Mouse (Mus musculus) spleen, adult 2 months (tissue): ENCODE measurements at regions not wholly inside any gene's neighbourhood (a gene's known extent, or its start where the extent isn't known, plus 50 kb on each side); places are given as distances from the start of the nearest gene placed in this dataset.

Experiments used
- DNase-seq, 2 experiments: peaks; one replicate each; pipeline versions ENCODE4 v3.0.0 to v3.0.0-alpha.2; 2012 to 2021; ENCODE audit warnings: low spot score in 2 of 2, low read depth in 1 of 2
- H3K27ac ChIP-seq: fragments of 200-500 bp; 2 replicates; pipeline ENCODE4 v1.5.1; 2012; ENCODE audit warnings: low read length, inconsistent platforms; ENCODE audit not compliant: insufficient read depth
- H3K27me3 ChIP-seq: fragments of 200-500 bp; 2 replicates; pipeline ENCODE4 v1.6.1; 2012; ENCODE audit warnings: mild to moderate bottlenecking, moderate library complexity, low read length, inconsistent platforms; ENCODE audit not compliant: control insufficient read depth, insufficient read depth
- H3K36me3 ChIP-seq: fragments of 200-500 bp; 2 replicates; pipeline ENCODE4 v1.6.1; 2012; ENCODE audit warnings: mild to moderate bottlenecking, low read length, inconsistent platforms; ENCODE audit not compliant: control insufficient read depth, insufficient read depth
- H3K4me1 ChIP-seq: fragments of 200-500 bp; 2 replicates; pipeline ENCODE4 v1.6.1; 2011; ENCODE audit warnings: inconsistent platforms; ENCODE audit not compliant: control insufficient read depth, insufficient read depth, insufficient read length
- H3K4me3 ChIP-seq: fragments of 200-500 bp; 2 replicates; pipeline ENCODE4 v1.5.1; 2011; ENCODE audit warnings: mild to moderate bottlenecking, inconsistent platforms; ENCODE audit not compliant: insufficient read depth, insufficient read length; ENCODE audit errors: extremely low read depth
- CTCF ChIP-seq: fragments of 200-500 bp; IDR thresholded peaks from 2 replicates; pipeline ENCODE4 v1.5.1; 2011; ENCODE audit warnings: mild to moderate bottlenecking, inconsistent platforms; ENCODE audit not compliant: insufficient read depth, insufficient read length, insufficient replicate concordance; ENCODE audit errors: extremely low read depth
- POLR2A ChIP-seq: fragments of 200-500 bp; IDR thresholded peaks from 2 replicates; pipeline ENCODE4 v1.6.1; 2011; ENCODE audit warnings: low read depth, low read length, inconsistent platforms
- WGBS: fragments of 180-500 bp; shearing (Covaris S2); methylation state at CpG from one replicate; pipeline ENCODE4 v1.1.7; 2018; 5-methylcytosine and 5-hydroxymethylcytosine counted together

- WGBS = 89% methylated on average over 4 of the region's 4 CpGs
Observed at GRCm38 (mm10) chr13:16342171-16342570, 330.5 kb downstream of the Inhba start.

GRCm38 (mm10) chr13:16343280-16343945 lies 331.8 kb downstream of the Inhba start:
- H3K4me3 ChIP-seq = no peak overlapping the region
- no peaks in the 10 kb centered on the region for H3K27me3 ChIP-seq
- no peak overlapping the region for H3K27ac ChIP-seq
- no peak for DNase-seq
- TF ChIP-seq CTCF = no peak
- no peak for TF ChIP-seq POLR2A
- no peaks in the 10 kb centered on the region for H3K36me3 ChIP-seq
- no peaks in the 10 kb centered on the region for H3K4me1 ChIP-seq
- WGBS = 78% methylated on average over 4 of the region's 4 CpGs

More at GRCm38 (mm10) chr13:16342171-16342570, 330.5 kb downstream of the Inhba start:
- Histone ChIP-seq H3K4me1 (no peaks in the 10 kb centered on the region), H3K27me3 (no peaks in the 10 kb centered on the region), H3K27ac (no peak overlapping the region), H3K36me3 (no peaks in the 10 kb centered on the region), H3K4me3 (no peak overlapping the region)
- no peak for TF ChIP-seq CTCF
- no peak for TF ChIP-seq POLR2A
- no peak for DNase-seq

- Histone ChIP-seq H3K36me3 (no peaks in the 10 kb centered on the region), H3K27me3 (no peaks in the 10 kb centered on the region), H3K27ac (no peak overlapping the region), H3K4me3 (no peak overlapping the region), H3K4me1 (no peaks in the 10 kb centered on the region)
- TF ChIP-seq POLR2A (no peak), CTCF (no peak)
- no peak for DNase-seq
- 30% methylated on average over 1 of the region's 1 CpGs for WGBS
Observed at GRCm38 (mm10) chr13:16349353-16349752, 337.7 kb downstream of the Inhba start.

GRCm38 (mm10) chr13:16350061-16350460 lies 338.4 kb downstream of the Inhba start:
- Histone ChIP-seq H3K4me3 (no peak overlapping the region), H3K36me3 (no peaks in the 10 kb centered on the region), H3K27me3 (no peaks in the 10 kb centered on the region), H3K27ac (no peak overlapping the region), H3K4me1 (no peaks in the 10 kb centered on the region)
- no peak for DNase-seq
- 89% methylated on average over 3 of the region's 3 CpGs for WGBS
- TF ChIP-seq CTCF (no peak), POLR2A (no peak)

GRCm38 (mm10) chr13:16355316-16355715 lies 343.7 kb downstream of the Inhba start:
- no peaks in the 10 kb centered on the region for H3K27me3 ChIP-seq
- H3K4me1 ChIP-seq = no peaks in the 10 kb centered on the region
- H3K4me3 ChIP-seq = no peak overlapping the region
- no peak overlapping the region for H3K27ac ChIP-seq
- no peak for DNase-seq
- TF ChIP-seq POLR2A (no peak), CTCF (no peak)
- H3K36me3 ChIP-seq = no peaks in the 10 kb centered on the region
- WGBS = 100% methylated on average over 1 of the region's 1 CpGs

- no peak for DNase-seq
- WGBS = 83% methylated on average over 5 of the region's 5 CpGs
- Histone ChIP-seq H3K27ac (no peak overlapping the region), H3K4me3 (no peak overlapping the region), H3K27me3 (no peaks in the 10 kb centered on the region), H3K36me3 (no peaks in the 10 kb centered on the region), H3K4me1 (no peaks in the 10 kb centered on the region)
- TF ChIP-seq CTCF = no peak
- TF ChIP-seq POLR2A = no peak
Observed at GRCm38 (mm10) chr13:16379492-16379891, 367.8 kb downstream of the Inhba start.

GRCm38 (mm10) chr13:16379949-16380348 lies 368.3 kb downstream of the Inhba start:
- 88% methylated on average over 2 of the region's 2 CpGs for WGBS

More at GRCm38 (mm10) chr13:16379949-16380348, 368.3 kb downstream of the Inhba start:
- Histone ChIP-seq H3K36me3 (no peaks in the 10 kb centered on the region), H3K4me1 (no peaks in the 10 kb centered on the region), H3K27me3 (no peaks in the 10 kb centered on the region), H3K27ac (no peak overlapping the region), H3K4me3 (no peak overlapping the region)
- no peak for DNase-seq
- TF ChIP-seq POLR2A (no peak), CTCF (no peak)
